Mouse (Mus musculus): Measurements from ENCODE around the gene Siae. TPM values are rescaled to one million over a fixed set of nuclear protein-coding genes. Genes with fewer than 3 reads are reported as not detected.

Gene Siae
- polyA plus RNA-seq, 1 experiment from 2014 or later: 25.0 TPM

- Histone ChIP-seq H3K27ac (no peak overlapping the region), H3K36me3 (ENCODE audit: inconsistent target) (no peaks in the 10 kb centered on the region), H3K79me2 (ENCODE audit: inconsistent target) (no peaks in the 10 kb centered on the region), H3K4me3 (ENCODE audit: inconsistent target) (no peak overlapping the region; the same call in 1 of the 2 replicates)
- WGBS (ENCODE audit: missing documents): 11% methylated on average over 31 of the region's 31 CpGs
These were observed 24.4 kb upstream of the Siae start for GRCm38 (mm10) chr9:37530888-37531705.

DNA sequence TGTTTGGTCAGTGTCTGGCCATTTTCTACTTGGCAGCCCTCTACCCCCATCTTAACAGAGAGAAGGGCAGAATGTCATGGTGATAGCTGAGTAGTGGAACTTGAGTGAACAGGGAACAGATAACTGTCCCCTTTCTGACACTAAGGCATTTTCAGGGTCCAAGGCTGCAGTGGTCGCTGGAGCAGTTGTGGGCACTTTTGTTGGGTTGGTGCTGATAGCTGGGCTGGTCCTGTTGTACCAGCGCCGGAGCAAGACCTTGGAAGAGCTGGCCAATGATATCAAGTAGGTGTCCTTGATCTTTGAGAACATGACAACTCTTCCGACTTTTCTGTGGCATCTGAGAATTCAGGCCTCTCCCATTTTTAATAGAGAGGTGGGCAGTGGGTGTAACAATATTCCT is 18.6 kb upstream of the Siae start:
- whole genome bisulfite sequencing (ENCODE audit: missing documents): 89% methylated on average over 4 of the region's 4 CpGs
- H3K79me2 ChIP-seq (ENCODE audit: inconsistent target): no peaks in the 10 kb centered on the region
- no peak overlapping the region for H3K4me3 ChIP-seq (ENCODE audit: inconsistent target)
- H3K27ac ChIP-seq: no peak overlapping the region
- H3K36me3 ChIP-seq (ENCODE audit: inconsistent target): no peaks in the 10 kb centered on the region

DNA sequence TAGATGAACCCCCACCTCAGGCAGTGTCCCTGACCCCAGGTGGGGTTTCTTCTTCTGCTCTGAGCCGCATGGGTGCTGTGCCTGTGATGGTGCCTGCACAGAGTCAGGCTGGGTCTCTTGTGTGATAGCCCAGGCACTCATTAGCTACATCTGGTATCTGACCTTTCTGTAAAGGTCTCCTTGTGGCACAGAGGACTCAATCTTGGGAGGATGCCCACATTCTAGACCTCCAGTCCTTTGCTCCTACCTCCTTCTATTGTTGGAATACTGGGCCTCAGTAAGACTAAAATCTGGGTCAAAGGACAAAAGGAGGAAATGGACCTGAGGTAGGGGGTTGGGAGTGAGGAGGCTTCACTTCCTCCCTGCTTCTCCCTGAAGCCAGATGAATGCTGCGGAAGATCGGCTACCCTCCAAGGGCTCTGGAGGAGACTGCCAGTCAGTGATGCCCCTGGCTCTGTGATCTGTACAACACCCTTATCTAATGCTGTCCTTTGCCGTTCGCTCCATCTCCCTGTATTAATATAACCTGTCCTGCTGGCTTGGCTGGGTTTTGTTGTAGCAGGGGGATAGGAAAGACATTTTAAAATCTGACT is 17.7 kb upstream of the Siae start:
- H3K4me3 ChIP-seq (ENCODE audit: inconsistent target): no peak overlapping the region
- H3K27ac ChIP-seq: no peak overlapping the region
- no peaks in the 10 kb centered on the region for H3K36me3 ChIP-seq (ENCODE audit: inconsistent target)
- WGBS (ENCODE audit: missing documents): 85% methylated on average over 5 of the region's 5 CpGs
- H3K79me2 ChIP-seq (ENCODE audit: inconsistent target): no peaks in the 10 kb centered on the region

DNA sequence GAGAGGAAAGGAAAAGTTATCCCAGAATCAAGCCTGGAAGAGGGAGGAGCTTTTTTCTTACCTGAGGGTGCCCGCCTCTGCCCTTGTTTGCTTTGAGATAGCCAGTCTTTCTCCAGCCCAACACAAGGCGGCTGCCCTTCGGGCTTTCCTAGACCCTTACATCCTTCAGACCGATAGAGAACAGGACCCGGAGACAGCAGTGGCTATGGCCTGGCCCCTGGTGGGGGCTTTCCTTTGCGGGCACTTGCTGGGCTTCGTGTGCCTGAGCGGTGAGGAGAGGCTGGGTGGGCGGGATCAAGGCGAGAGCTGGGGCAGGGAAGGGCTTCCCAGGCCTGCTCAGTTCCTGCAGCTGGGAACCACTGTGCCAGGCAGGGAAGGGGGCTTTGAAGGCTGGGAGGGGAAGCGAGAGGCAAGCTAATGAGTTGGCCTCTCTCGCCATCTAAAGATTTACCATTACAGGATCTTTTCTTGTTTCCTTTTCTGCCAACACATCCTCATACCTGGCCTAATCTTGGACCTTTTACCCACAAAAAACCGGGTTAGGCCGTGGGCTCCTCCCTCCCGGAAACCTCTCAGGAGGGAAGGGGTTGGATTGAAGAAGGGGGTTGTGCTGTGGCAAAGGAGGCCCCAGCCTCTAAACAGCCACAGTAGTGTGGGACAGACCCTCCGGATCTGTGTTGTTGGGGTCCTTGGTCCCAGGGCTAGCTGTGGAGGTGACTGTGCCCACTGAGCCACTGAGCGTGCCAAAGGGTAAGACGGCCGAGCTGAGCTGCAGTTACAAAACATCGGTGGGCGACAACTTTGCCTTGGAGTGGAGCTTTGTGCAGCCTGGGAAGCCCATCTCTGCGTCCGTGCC is 16.1 kb upstream of the Siae start, which contains the start of gene Vsig2:
Gene Vsig2, plus strand, starts transcription at position 86 of the 856 bp plus-strand sequence.
- 86% methylated on average over 23 of the region's 23 CpGs for WGBS (ENCODE audit: missing documents)
- H3K36me3 ChIP-seq (ENCODE audit: inconsistent target): no peaks in the 10 kb centered on the region
- no peak within 1 kb of the TSS for H3K4me3 ChIP-seq (ENCODE audit: inconsistent target)
- H3K27ac ChIP-seq: no peak within 1 kb of the TSS
- no peaks in the 10 kb centered on the region for H3K79me2 ChIP-seq (ENCODE audit: inconsistent target)

- Histone ChIP-seq H3K79me2 (ENCODE audit: inconsistent target) (no peaks in the 10 kb centered on the region), H3K27ac (no peak overlapping the region)
- WGBS (ENCODE audit: missing documents): 88% methylated on average over 4 of the region's 4 CpGs
These were observed 15.3 kb upstream of the Siae start for GRCm38 (mm10) chr9:37540226-37540625.

DNA sequence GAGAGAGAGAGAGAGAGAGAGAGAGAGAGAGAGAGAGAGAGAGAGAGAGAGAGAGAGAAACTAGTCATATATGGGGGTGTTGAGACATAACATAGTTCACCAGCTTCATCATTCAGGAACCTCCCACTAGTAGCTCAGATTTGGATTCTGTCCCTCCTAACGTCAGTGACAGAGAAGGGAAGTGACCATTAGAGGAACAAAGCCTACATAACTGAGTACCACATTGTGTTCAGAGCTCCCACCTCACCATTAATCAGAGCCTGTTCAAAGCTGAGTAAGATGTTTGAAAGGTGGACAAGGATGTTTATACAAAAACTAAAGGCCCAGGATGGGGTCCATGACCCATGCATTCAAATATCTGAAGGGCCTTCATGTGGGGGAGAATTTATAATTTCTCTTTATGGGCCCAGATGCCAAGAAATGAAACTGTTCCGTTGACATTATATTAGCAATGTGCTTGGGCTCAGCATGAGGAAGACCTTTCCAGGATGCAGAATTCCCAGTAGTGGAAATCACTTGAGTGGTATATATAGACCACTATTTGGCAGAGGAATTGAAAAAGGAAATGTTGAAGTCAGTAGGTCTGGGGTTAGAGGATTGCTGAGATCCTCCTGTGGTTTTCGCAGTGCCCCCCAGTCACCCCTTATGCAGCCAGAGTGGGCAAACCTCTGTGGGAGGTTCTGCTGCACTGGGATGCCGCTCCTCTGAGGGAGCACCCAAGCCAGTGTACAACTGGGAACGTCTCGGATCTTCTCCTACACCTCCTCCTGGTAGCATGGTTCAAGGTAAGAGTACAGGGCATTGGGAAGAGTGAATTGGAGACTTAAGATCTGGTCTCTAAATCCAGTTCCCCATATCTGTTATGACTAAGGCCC is 14.6 kb upstream of the Siae start:
- no peak overlapping the region for H3K4me3 ChIP-seq (ENCODE audit: inconsistent target)
- no peaks in the 10 kb centered on the region for H3K79me2 ChIP-seq (ENCODE audit: inconsistent target)
- no peak overlapping the region for H3K27ac ChIP-seq
- no peaks in the 10 kb centered on the region for H3K36me3 ChIP-seq (ENCODE audit: inconsistent target)
- WGBS (ENCODE audit: missing documents): 79% methylated on average over 6 of the region's 6 CpGs

More at GRCm38 (mm10) chr9:37540226-37540625, 15.3 kb upstream of the Siae start:
- H3K4me3 ChIP-seq (ENCODE audit: inconsistent target): no peak overlapping the region
- no peaks in the 10 kb centered on the region for H3K36me3 ChIP-seq (ENCODE audit: inconsistent target)

DNA sequence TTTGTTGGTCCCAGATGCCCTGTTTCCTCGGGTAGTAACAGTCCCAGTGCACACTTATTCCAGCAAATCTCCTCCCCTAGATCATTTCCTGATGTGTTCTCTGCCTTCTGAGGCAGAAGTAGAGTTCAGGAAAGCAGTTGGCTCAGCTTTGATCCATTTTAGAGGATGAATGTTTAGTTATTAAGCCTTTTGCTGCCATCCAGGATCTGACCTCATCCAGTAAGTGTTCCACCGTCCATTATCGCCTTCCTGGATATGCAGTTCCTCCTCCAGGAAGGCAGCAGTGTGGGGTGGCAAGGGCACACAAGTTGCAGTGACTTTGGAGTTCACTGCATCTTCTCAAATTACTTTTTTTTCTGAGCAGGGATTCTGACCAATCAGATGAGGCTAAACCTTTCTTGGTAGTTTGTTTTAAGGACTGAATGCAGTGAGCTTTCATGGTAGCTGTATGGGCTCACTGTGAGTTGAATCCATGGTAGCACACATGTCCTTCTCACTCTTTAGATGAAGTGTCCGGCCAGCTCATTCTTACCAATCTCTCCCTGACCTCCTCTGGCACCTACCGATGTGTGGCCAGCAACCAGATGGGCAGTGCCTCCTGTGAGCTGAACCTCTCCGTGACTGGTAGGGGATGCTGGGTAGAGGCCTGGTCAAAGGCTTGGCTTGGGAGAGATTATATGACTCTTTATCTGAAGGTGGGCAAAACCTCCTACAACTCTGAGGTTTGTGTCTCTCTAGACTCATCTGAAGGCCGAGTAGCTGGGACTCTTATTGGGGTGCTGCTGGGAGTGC is 13.5 kb upstream of the Siae start:
- Histone ChIP-seq H3K27ac (no peak overlapping the region), H3K36me3 (ENCODE audit: inconsistent target) (no peaks in the 10 kb centered on the region), H3K79me2 (ENCODE audit: inconsistent target) (no peaks in the 10 kb centered on the region), H3K4me3 (ENCODE audit: inconsistent target) (no peak overlapping the region)
- WGBS (ENCODE audit: missing documents): 84% methylated on average over 7 of the region's 7 CpGs

GRCm38 (mm10) chr9:37543869-37544440 is 11.5 kb upstream of the Siae start:
- no peak overlapping the region for H3K27ac ChIP-seq
- 54% methylated on average over 12 of the region's 12 CpGs for WGBS (ENCODE audit: missing documents)
- peak overlapping the region; percentile 37 for H3K4me3 ChIP-seq (ENCODE audit: inconsistent target)
- H3K36me3 ChIP-seq (ENCODE audit: inconsistent target): no peaks in the 10 kb centered on the region
- H3K79me2 ChIP-seq (ENCODE audit: inconsistent target): no peaks in the 10 kb centered on the region

DNA sequence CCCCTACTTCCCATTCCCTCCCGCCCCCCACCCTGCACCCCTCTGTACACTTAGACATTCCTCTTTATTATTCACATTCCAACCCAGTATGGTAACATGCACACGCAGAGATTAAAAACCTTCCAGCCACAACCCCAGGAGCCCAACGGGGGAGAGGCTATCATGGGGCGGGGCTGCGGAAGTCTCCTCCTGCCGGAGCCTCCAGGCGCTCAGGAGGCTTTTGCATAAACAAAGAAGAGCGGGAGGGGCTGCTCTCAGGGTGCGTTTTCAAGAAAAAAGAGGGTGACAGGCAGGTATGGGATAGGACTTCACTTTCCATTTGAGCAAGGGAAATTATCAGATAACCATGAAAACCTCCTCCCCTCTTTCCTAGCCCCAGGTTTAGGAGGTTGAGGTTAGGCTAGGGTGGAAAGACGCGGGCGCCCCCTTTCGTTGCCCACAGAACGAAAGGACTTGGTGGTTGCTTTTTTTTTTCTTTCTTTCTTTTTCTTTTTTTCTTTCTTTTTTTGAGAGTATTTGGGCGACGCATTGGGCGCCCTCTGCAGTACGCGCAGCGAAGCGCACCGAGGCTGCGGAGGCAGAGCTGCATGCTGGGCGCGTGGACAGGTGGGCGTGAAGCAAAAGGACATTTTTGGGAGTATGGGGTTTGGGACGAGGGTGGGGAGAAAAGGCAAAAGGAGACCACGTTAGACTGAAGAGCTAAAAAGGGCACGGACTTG is 10.9 kb upstream of the Siae start:
- H3K27ac ChIP-seq: no peak overlapping the region
- peak overlapping the region; percentile 37 for H3K4me3 ChIP-seq (ENCODE audit: inconsistent target)
- WGBS (ENCODE audit: missing documents): 8% methylated on average over 27 of the region's 29 CpGs
- no peaks in the 10 kb centered on the region for H3K79me2 ChIP-seq (ENCODE audit: inconsistent target)
- H3K36me3 ChIP-seq (ENCODE audit: inconsistent target): no peaks in the 10 kb centered on the region

DNA sequence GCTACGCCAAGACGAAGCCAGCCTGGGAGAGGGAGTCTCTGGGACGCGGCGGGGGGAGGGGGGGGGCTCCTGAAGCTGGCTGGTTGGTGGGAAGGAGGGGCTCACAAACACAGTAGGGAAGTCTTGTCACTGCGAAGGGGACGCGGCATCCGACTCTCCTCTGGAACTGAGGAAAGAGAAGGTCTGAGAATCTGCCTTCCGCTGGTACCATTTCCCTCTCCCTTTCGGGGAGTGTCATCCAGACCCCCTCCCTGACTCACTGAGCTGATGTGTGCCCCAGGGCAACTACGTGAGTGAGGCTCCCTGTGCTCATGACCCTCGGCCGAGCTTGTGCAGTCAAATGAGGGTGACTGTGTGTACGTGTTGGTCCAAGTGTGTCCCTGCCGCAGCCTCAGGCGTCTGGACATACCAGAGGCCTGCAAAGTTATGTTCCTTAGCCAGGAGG is 10.3 kb upstream of the Siae start:
- Histone ChIP-seq H3K4me3 (ENCODE audit: inconsistent target) (no peak overlapping the region), H3K27ac (no peak overlapping the region), H3K79me2 (ENCODE audit: inconsistent target) (no peaks in the 10 kb centered on the region), H3K36me3 (ENCODE audit: inconsistent target) (no peaks in the 10 kb centered on the region)
- 74% methylated on average over 10 of the region's 17 CpGs for WGBS (ENCODE audit: missing documents)

- Histone ChIP-seq H3K4me3 (ENCODE audit: inconsistent target) (no peak overlapping the region), H3K27ac (no peak overlapping the region), H3K36me3 (ENCODE audit: inconsistent target) (no peaks in the 10 kb centered on the region), H3K79me2 (ENCODE audit: inconsistent target) (no peaks in the 10 kb centered on the region)
- 98% methylated on average over 24 of the region's 27 CpGs for WGBS (ENCODE audit: missing documents)
These were observed 9.5 kb upstream of the Siae start for GRCm38 (mm10) chr9:37545847-37546452.

DNA sequence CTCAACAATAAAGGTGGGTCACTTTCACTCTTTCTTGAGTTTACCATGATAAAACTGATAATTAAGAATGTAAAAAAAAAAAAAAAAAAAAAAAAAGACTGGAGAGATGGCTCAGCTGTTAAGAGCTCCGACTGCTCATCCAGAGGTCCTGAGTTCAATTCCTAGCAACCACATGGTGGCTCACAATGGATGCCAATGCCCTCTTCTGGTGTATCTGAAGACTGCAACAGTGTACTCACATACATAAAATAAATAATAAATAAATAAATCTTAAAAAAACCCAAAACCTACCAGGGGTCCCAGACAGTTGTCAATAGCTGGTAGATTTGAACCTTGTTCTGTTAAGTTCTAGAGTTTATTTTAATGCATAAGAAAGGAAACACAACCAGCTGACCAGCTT is 8.6 kb upstream of the Siae start:
- no peak overlapping the region for H3K4me3 ChIP-seq (ENCODE audit: inconsistent target)
- H3K36me3 ChIP-seq (ENCODE audit: inconsistent target): no peaks in the 10 kb centered on the region
- no peak overlapping the region for H3K27ac ChIP-seq
- WGBS (ENCODE audit: missing documents): no CpG with 5 or more reads among the region's 1 CpGs
- H3K79me2 ChIP-seq (ENCODE audit: inconsistent target): no peaks in the 10 kb centered on the region
